24 mouse cellular contexts compared by ENCODE assay signal in the genomic region with DNA sequence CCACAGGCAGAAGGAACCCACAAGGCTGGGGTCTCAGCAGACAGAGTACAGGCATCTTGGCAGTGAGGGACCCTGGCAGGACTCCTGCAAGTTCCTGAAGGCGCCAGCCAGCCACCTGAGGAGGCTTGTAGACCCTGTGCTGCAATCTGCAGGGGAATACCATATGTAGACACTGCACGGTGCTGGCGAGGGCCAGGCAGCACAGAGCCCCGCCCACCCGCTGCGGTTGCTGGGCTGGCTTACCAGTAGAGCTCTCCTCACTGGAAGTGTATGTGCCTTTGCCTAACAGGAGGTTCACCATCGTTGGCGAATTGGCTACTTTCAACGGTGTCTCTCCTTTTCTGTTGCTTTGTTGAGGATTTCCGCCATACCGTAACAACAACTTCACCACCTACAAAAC. TPM values are rescaled to one million over a fixed set of nuclear protein-coding genes. Genes with fewer than 3 reads are reported as not detected.
DNase-seq lines count a peak whose midpoint lies in the region; ATAC-seq and TF ChIP-seq lines count a peak whose summit lies in the region.
"Had no signal": no experiment of that assay in that cellular context is flagged by ENCODE, and none has a peak within 500 bp of the region (broad histone marks: within the 10 kb centered on the region; RNA-seq: fewer than 3 reads in every experiment).

No protein-coding gene starts in this region.

- TF ChIP-seq CTCF in stomach, postnatal 0 days (IDR thresholded peaks at IDR 0.05; ENCODE audit: low read depth) = no peak

- no peak overlapping the region for H3K4me2 ChIP-seq in limb, embryonic 12.5 days
- no peak overlapping the region for H3K4me2 ChIP-seq in stomach, embryonic 16.5 days (ENCODE audit: low read depth, low read length)
- H3K4me2 ChIP-seq in stomach, postnatal 0 days (replicated peaks; ENCODE audit: low read depth) = no peak overlapping the region
- H3K4me2 ChIP-seq: embryonic facial prominence, embryonic 13.5 days; embryonic facial prominence, embryonic 15.5 days; forebrain, embryonic 12.5 days had no signal

- TF ChIP-seq EP300 in stomach, postnatal 0 days (optimal IDR thresholded peaks at IDR 0.05) = no peak

- ATAC-seq in limb, embryonic 12.5 days (ENCODE audit: insufficient number of reproducible peaks, insufficient read depth, low FRiP score, low TSS enrichment, low read depth) = peak; percentile 63; the same call in 1 of the 2 replicates
- ATAC-seq in stomach, embryonic 16.5 days (ENCODE audit: insufficient read depth, low FRiP score) = 0 out of 2 replicates have a peak, but pooled peaks have one; percentile 17
- ATAC-seq in stomach, postnatal 0 days (ENCODE audit: low FRiP score, low TSS enrichment) = no peak
- ATAC-seq: forebrain, embryonic 14.5 days; forebrain, embryonic 16.5 days had no signal

- no peak for DNase-seq in limb, embryonic 10.5 days (ENCODE audit: low spot score)
- no peak for DNase-seq in stomach, postnatal 0 days (ENCODE audit: low spot score)
- peak; percentile 45 for DNase-seq in ZHBTc4 (ENCODE audit: low read depth, low spot score)
- no peak for DNase-seq in left cerebral cortex, adult 8-10 months (ENCODE audit: low spot score in 2 of 2)
- DNase-seq: adrenal gland, adult 2 months; adrenal gland, postnatal 10 days; adrenal gland, postnatal 25 days; cerebellum, adult 11 months; cerebellum, adult 18-20 months; cerebellum, adult 8-10 months; cerebellum, adult 9-11 months; cerebellum, postnatal 14 days; cerebellum, postnatal 36 days; embryo, embryonic 11 days had no signal

- H3K4me1 ChIP-seq in limb, embryonic 12.5 days (replicated peaks) = no peaks in the 10 kb centered on the region
- H3K4me1 ChIP-seq in limb, embryonic 10.5 days = no peaks in the 10 kb centered on the region
- H3K4me1 ChIP-seq in stomach, embryonic 16.5 days (ENCODE audit: control insufficient read depth, insufficient read depth, low read length) = no peaks in the 10 kb centered on the region
- no peaks in the 10 kb centered on the region for H3K4me1 ChIP-seq in stomach, postnatal 0 days (replicated peaks; ENCODE audit: control insufficient read depth, insufficient read depth)
- H3K4me1 ChIP-seq: embryonic facial prominence, embryonic 13.5 days; embryonic facial prominence, embryonic 15.5 days; forebrain, embryonic 10.5 days; forebrain, embryonic 12.5 days had no signal

- H3K36me3 ChIP-seq in limb, embryonic 12.5 days = peaks cover 94% of the 10 kb centered on the region
- peaks cover 97% of the 10 kb centered on the region for H3K36me3 ChIP-seq in limb, embryonic 10.5 days
- H3K36me3 ChIP-seq in stomach, embryonic 16.5 days (ENCODE audit: control insufficient read depth, insufficient read depth, low read length) = peaks cover 28% of the 10 kb centered on the region
- H3K36me3 ChIP-seq in stomach, postnatal 0 days (ENCODE audit: control insufficient read depth, insufficient read depth, low read length) = peaks cover 70% of the 10 kb centered on the region

- no peaks in the 10 kb centered on the region for H3K27me3 ChIP-seq in limb, embryonic 12.5 days
- H3K27me3 ChIP-seq in limb, embryonic 10.5 days (ENCODE audit: low read depth, poor library complexity, severe bottlenecking) = no peaks in the 10 kb centered on the region
- no peaks in the 10 kb centered on the region for H3K27me3 ChIP-seq in stomach, embryonic 16.5 days (ENCODE audit: control insufficient read depth, insufficient read depth, low read length)
- no peaks in the 10 kb centered on the region for H3K27me3 ChIP-seq in stomach, postnatal 0 days (ENCODE audit: control insufficient read depth, insufficient read depth, low read length)
- H3K27me3 ChIP-seq: embryonic facial prominence, embryonic 13.5 days; embryonic facial prominence, embryonic 15.5 days; forebrain, embryonic 12.5 days had no signal

- no peak overlapping the region for H3K27ac ChIP-seq in limb, embryonic 12.5 days
- no peak overlapping the region for H3K27ac ChIP-seq in limb, embryonic 10.5 days
- H3K27ac ChIP-seq in stomach, embryonic 16.5 days (ENCODE audit: low read length) = no peak overlapping the region
- no peak overlapping the region for H3K27ac ChIP-seq in stomach, postnatal 0 days (replicated peaks)
- H3K27ac ChIP-seq: embryonic facial prominence, embryonic 13.5 days; embryonic facial prominence, embryonic 15.5 days; forebrain, embryonic 10.5 days; forebrain, embryonic 12.5 days had no signal

- no peak overlapping the region for H3K9ac ChIP-seq in limb, embryonic 12.5 days (replicated peaks)
- no peak overlapping the region for H3K9ac ChIP-seq in stomach, embryonic 16.5 days (ENCODE audit: low read length)
- H3K9ac ChIP-seq in stomach, postnatal 0 days (ENCODE audit: low read length) = no peak overlapping the region
- H3K9ac ChIP-seq: embryonic facial prominence, embryonic 13.5 days; embryonic facial prominence, embryonic 15.5 days; forebrain, embryonic 12.5 days had no signal

- 92% methylated on average over 11 of the region's 11 CpGs for WGBS in limb, embryonic 12.5 days
- 96% methylated on average over 11 of the region's 11 CpGs for WGBS in limb, embryonic 10.5 days
- 92% methylated on average over 11 of the region's 11 CpGs for WGBS in stomach, embryonic 16.5 days
- 89% methylated on average over 11 of the region's 11 CpGs for WGBS in stomach, postnatal 0 days

- no peak overlapping the region for H3K4me3 ChIP-seq in limb, embryonic 12.5 days (replicated peaks)
- no peak overlapping the region for H3K4me3 ChIP-seq in limb, embryonic 10.5 days
- no peak overlapping the region for H3K4me3 ChIP-seq in stomach, embryonic 16.5 days (replicated peaks; ENCODE audit: low read length)
- H3K4me3 ChIP-seq in stomach, postnatal 0 days (ENCODE audit: low read depth, low read length) = no peak overlapping the region
- H3K4me3 ChIP-seq: embryonic facial prominence, embryonic 13.5 days; embryonic facial prominence, embryonic 15.5 days; erythroblast, embryonic 14.5 days; forebrain, embryonic 10.5 days; forebrain, embryonic 12.5 days had no signal

- H3K9me3 ChIP-seq in limb, embryonic 12.5 days = no peaks in the 10 kb centered on the region
- no peaks in the 10 kb centered on the region for H3K9me3 ChIP-seq in limb, embryonic 10.5 days (replicated peaks)
- no peaks in the 10 kb centered on the region for H3K9me3 ChIP-seq in stomach, embryonic 16.5 days (replicated peaks; ENCODE audit: control insufficient read depth, low read length)
- no peaks in the 10 kb centered on the region for H3K9me3 ChIP-seq in stomach, postnatal 0 days (ENCODE audit: control insufficient read depth, low read length)
- H3K9me3 ChIP-seq: embryonic facial prominence, embryonic 13.5 days; embryonic facial prominence, embryonic 15.5 days; forebrain, embryonic 10.5 days; forebrain, embryonic 12.5 days had no signal

RNA-seq across cellular contexts. Expression of a gene that starts 48.6 kb away (rescaled TPM):
- 18.3 and 20.6 TPM in 2 replicates for polyA plus RNA-seq in limb, embryonic 12.5 days (2016; fragmentation: Nextera tagmentation; extraction: Ambion mirVana)
- polyA plus RNA-seq in limb, embryonic 10.5 days (2016; fragmentation: Nextera tagmentation; extraction: Ambion mirVana) = 1.8 and 6.3 TPM in 2 replicates
- 0.71 and 3.0 TPM in 2 replicates for polyA plus RNA-seq in stomach, embryonic 16.5 days (2015; fragmentation: Nextera tagmentation; extraction: Ambion mirVana)
- polyA plus RNA-seq in stomach, postnatal 0 days (2015; fragmentation: Nextera tagmentation; extraction: Ambion mirVana) = 0.23 TPM in 2 replicates
- total RNA-seq in left cerebral cortex, adult 8-10 months (2022) = 1 to 10 TPM in 3 of 4 experiments, under 1 TPM in 1; 0.62 to 1.2 (median 1.1) TPM
- total RNA-seq: common myeloid progenitor, adult 5-6 weeks had no signal
- polyA plus RNA-seq: erythroblast, embryonic 14.5 days had no signal
